Mouse (Mus musculus) telencephalon, adult 2 months (tissue): ENCODE results near the gene Ctnnbip1.
A peak's percentile ranks its signal among the peaks of the same experiment; 100 is the strongest.

Source experiments
- DNase-seq: peaks from one replicate; pipeline ENCODE4 v3.0.0-alpha.2; 2011; ENCODE audit warnings: low read depth, low spot score

Ctnnbip1 gene

GRCm38 (mm10) chr4:149521258-149521657 is 3.2 kb downstream of the Ctnnbip1 start:
- no peak for DNase-seq

GRCm38 (mm10) chr4:149523961-149524360 is 5.9 kb downstream of the Ctnnbip1 start:
- DNase-seq: no peak

GRCm38 (mm10) chr4:149525170-149525569 is 7.1 kb downstream of the Ctnnbip1 start:
- DNase-seq: no peak

- DNase-seq: no peak
Observed at GRCm38 (mm10) chr4:149525811-149526210, 7.8 kb downstream of the Ctnnbip1 start.

- no peak for DNase-seq
Observed at GRCm38 (mm10) chr4:149526330-149526729, 8.3 kb downstream of the Ctnnbip1 start.

GRCm38 (mm10) chr4:149527621-149528354 is 9.8 kb downstream of the Ctnnbip1 start:
- DNase-seq: no peak

- no peak for DNase-seq
Observed at GRCm38 (mm10) chr4:149529691-149530090, 11.7 kb downstream of the Ctnnbip1 start.

GRCm38 (mm10) chr4:149539441-149539840 is 21.4 kb downstream of the Ctnnbip1 start:
- DNase-seq: no peak

- DNase-seq: no peak
Observed at GRCm38 (mm10) chr4:149541935-149542334, 23.9 kb downstream of the Ctnnbip1 start.

GRCm38 (mm10) chr4:149542431-149542830 is 24.4 kb downstream of the Ctnnbip1 start:
- DNase-seq: no peak

- no peak for DNase-seq
Observed at GRCm38 (mm10) chr4:149542927-149543553, 25.0 kb downstream of the Ctnnbip1 start.

- no peak for DNase-seq
Observed at GRCm38 (mm10) chr4:149544892-149545291, 26.9 kb downstream of the Ctnnbip1 start.

- DNase-seq: no peak
Observed at GRCm38 (mm10) chr4:149546797-149547444, 28.9 kb downstream of the Ctnnbip1 start.

- no peak for DNase-seq
Observed at GRCm38 (mm10) chr4:149547523-149547922, 29.5 kb downstream of the Ctnnbip1 start.

GRCm38 (mm10) chr4:149549221-149549925 is 31.3 kb downstream of the Ctnnbip1 start:
- peak; percentile 89 for DNase-seq

GRCm38 (mm10) chr4:149550866-149551265 is 32.8 kb downstream of the Ctnnbip1 start:
- DNase-seq: no peak

- DNase-seq: no peak
Observed at GRCm38 (mm10) chr4:149551696-149552095, 33.7 kb downstream of the Ctnnbip1 start.

GRCm38 (mm10) chr4:149553834-149554233 is 35.8 kb downstream of the Ctnnbip1 start:
- no peak for DNase-seq

- DNase-seq: peak; percentile 96
Observed at GRCm38 (mm10) chr4:149556111-149556510, 38.1 kb downstream of the Ctnnbip1 start.

GRCm38 (mm10) chr4:149557905-149558304 is 39.9 kb downstream of the Ctnnbip1 start:
- no peak for DNase-seq

- no peak for DNase-seq
Observed at GRCm38 (mm10) chr4:149558389-149558788, 40.4 kb downstream of the Ctnnbip1 start.

GRCm38 (mm10) chr4:149561392-149561791 is 43.4 kb downstream of the Ctnnbip1 start:
- peak; percentile 58 for DNase-seq
